ENCODE assay signal across 8 mouse cellular contexts in the genomic region with DNA sequence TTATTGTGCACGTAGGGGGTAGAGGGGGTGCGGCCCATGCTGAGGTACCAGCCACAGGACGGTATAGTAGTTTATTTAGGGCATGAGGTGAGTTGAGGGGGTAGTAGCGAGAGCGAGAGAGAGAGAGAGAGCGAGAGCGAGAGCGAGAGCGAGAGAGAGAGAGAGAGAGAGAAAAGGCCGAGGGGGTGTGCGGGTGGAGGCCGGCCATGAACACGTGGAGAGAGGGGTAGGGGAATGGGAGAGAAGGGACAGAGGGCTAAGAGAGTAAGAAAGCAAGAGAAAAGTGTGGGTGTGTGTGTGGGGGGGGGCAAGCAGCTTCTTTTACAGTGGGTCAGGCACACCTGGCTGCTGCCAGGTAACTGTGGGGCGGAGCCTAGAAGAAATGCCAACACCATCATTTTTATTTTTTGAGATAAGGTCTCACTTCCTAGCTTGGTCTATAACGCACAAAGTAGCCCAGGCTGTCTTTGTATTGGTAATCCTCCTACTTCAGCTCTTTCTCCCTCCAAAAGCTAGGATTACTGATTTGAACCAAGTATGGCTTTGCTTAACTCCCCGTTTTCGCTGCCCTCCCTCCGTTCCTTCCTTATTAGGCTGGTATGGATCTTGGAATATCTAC. TPM values are rescaled to one million over a fixed set of nuclear protein-coding genes. Genes with fewer than 3 reads are reported as not detected.
DNase-seq lines count a peak whose midpoint lies in the region; ATAC-seq and TF ChIP-seq lines count a peak whose summit lies in the region.

No protein-coding gene starts in this region.

- no peaks in the 10 kb centered on the region for H3K9me3 ChIP-seq in embryonic facial prominence, embryonic 12.5 days
- no peaks in the 10 kb centered on the region for H3K9me3 ChIP-seq in hindbrain, postnatal 0 days (ENCODE audit: low read length)

- no peak for TF ChIP-seq CTCF in layer of hippocampus, adult 2 months (conservative IDR thresholded peaks at IDR 0.05)
- TF ChIP-seq CTCF in hindbrain, postnatal 0 days (IDR thresholded peaks at IDR 0.05; ENCODE audit: low read depth), result no peak

- peak overlapping the region; percentile 28; the same call in 1 of the 2 replicates for H3K9ac ChIP-seq in embryonic facial prominence, embryonic 12.5 days
- H3K9ac ChIP-seq in hindbrain, postnatal 0 days (replicated peaks; ENCODE audit: low read length), result 0 out of 2 replicates have a peak overlapping the region, but pooled peaks have one; percentile 34

- peak overlapping the region; percentile 89 for H3K27ac ChIP-seq in layer of hippocampus, adult 2 months
- H3K27ac ChIP-seq in embryonic facial prominence, embryonic 12.5 days, result peak overlapping the region; percentile 84
- H3K27ac ChIP-seq in hindbrain, postnatal 0 days, result peak overlapping the region; percentile 70; the same call in 1 of the 2 replicates

- peak overlapping the region; percentile 79 for H3K4me3 ChIP-seq in layer of hippocampus, adult 2 months
- H3K4me3 ChIP-seq in embryonic facial prominence, embryonic 12.5 days, result peak overlapping the region; percentile 83
- H3K4me3 ChIP-seq in hindbrain, postnatal 0 days (ENCODE audit: low read length), result peak overlapping the region; percentile 66

- H3K36me3 ChIP-seq in embryonic facial prominence, embryonic 12.5 days, result peaks cover 13% of the 10 kb centered on the region; the same call in 1 of the 2 replicates
- peaks cover 7% of the 10 kb centered on the region; the same call in 1 of the 2 replicates for H3K36me3 ChIP-seq in hindbrain, postnatal 0 days (ENCODE audit: insufficient read depth, low read length)

- 33% methylated on average over 18 of the region's 18 CpGs for WGBS in embryonic facial prominence, embryonic 12.5 days
- 26% methylated on average over 18 of the region's 18 CpGs for WGBS in hindbrain, postnatal 0 days

- DNase-seq in layer of hippocampus, adult 2 months (ENCODE audit: low spot score in 2 of 2), result no peak
- no peak for DNase-seq in layer of hippocampus, postnatal 10 days (ENCODE audit: low spot score in 2 of 2)
- no peak for DNase-seq in hindbrain, postnatal 0 days (ENCODE audit: low spot score)
- peak; percentile 32 for DNase-seq in neural tube, embryonic 10.5 days (ENCODE audit: extremely low spot score, low spot score)
- DNase-seq in adrenal gland, postnatal 4 days (ENCODE audit: low spot score in 2 of 2), result no peak
- no peak for DNase-seq in right cerebral cortex, postnatal 25 days
- DNase-seq in frontal cortex, postnatal 14 days (ENCODE audit: low spot score in 2 of 2), result no peak

- ATAC-seq in embryonic facial prominence, embryonic 12.5 days (ENCODE audit: insufficient number of reproducible peaks, insufficient read depth, low FRiP score, low TSS enrichment), result no peak
- peak; percentile 37 for ATAC-seq in hindbrain, postnatal 0 days

- H3K4me2 ChIP-seq in embryonic facial prominence, embryonic 12.5 days (replicated peaks), result peak overlapping the region; percentile 95
- peak overlapping the region; percentile 95 for H3K4me2 ChIP-seq in hindbrain, postnatal 0 days (ENCODE audit: low read depth, low read length)

- peaks cover 22% of the 10 kb centered on the region; the same call in 1 of the 2 replicates for H3K4me1 ChIP-seq in embryonic facial prominence, embryonic 12.5 days
- peaks cover 11% of the 10 kb centered on the region for H3K4me1 ChIP-seq in hindbrain, postnatal 0 days (ENCODE audit: insufficient read depth, low read length)

- H3K27me3 ChIP-seq in embryonic facial prominence, embryonic 12.5 days, result no peaks in the 10 kb centered on the region
- no peaks in the 10 kb centered on the region for H3K27me3 ChIP-seq in hindbrain, postnatal 0 days (ENCODE audit: insufficient read depth, low read length)

RNA-seq across cellular contexts. Expression of a gene that starts 0.5 kb away (rescaled TPM):
- 10 to 100 TPM; 69.6 to 72.3 TPM for total RNA-seq in layer of hippocampus, adult 2 months (2021)
- total RNA-seq in layer of hippocampus, postnatal 10 days (2021), result 10 to 100 TPM; 54.6 to 70.6 TPM
- 103 and 107 TPM in 2 replicates for polyA plus RNA-seq in embryonic facial prominence, embryonic 12.5 days (2016; fragmentation: Nextera tagmentation; extraction: Ambion mirVana)
- 36.8 and 42.0 TPM in 2 replicates for total RNA-seq in hindbrain, postnatal 0 days (2014; rRNA removed)
- 116 and 119 TPM in 2 replicates for polyA plus RNA-seq in hindbrain, postnatal 0 days (2015; fragmentation: Nextera tagmentation; extraction: Ambion mirVana)
- total RNA-seq in adrenal gland, postnatal 4 days (2021), result 10 to 100 TPM; 91.9 to 95.8 TPM

RNA-seq across cellular contexts. Expression of a gene that starts 3.3 kb away (rescaled TPM):
- 10 to 100 TPM; 11.6 to 12.8 TPM for total RNA-seq in layer of hippocampus, adult 2 months (2021)
- 10 to 100 TPM; 10.9 to 14.3 TPM for total RNA-seq in layer of hippocampus, postnatal 10 days (2021)
- polyA plus RNA-seq in embryonic facial prominence, embryonic 12.5 days (2016; fragmentation: Nextera tagmentation; extraction: Ambion mirVana), result 0.65 and 0.88 TPM in 2 replicates
- total RNA-seq in hindbrain, postnatal 0 days (2014; rRNA removed), result 80.5 and 164 TPM in 2 replicates
- 0.39 and 0.47 TPM in 2 replicates for polyA plus RNA-seq in hindbrain, postnatal 0 days (2015; fragmentation: Nextera tagmentation; extraction: Ambion mirVana)
- 10 to 100 TPM; 48.0 to 48.6 TPM for total RNA-seq in adrenal gland, postnatal 4 days (2021)

RNA-seq across cellular contexts. Expression of a gene that starts 19.9 kb away (rescaled TPM):
- total RNA-seq in layer of hippocampus, adult 2 months (2021), result 1 to 10 TPM; 3.8 to 5.4 TPM
- 1 to 10 TPM; 3.1 to 4.9 TPM for total RNA-seq in layer of hippocampus, postnatal 10 days (2021)
- 2.2 and 3.5 TPM in 2 replicates for polyA plus RNA-seq in embryonic facial prominence, embryonic 12.5 days (2016; fragmentation: Nextera tagmentation; extraction: Ambion mirVana)
- 0.50 and 1.2 TPM in 2 replicates for total RNA-seq in hindbrain, postnatal 0 days (2014; rRNA removed)
- polyA plus RNA-seq in hindbrain, postnatal 0 days (2015; fragmentation: Nextera tagmentation; extraction: Ambion mirVana), result 2.8 and 4.2 TPM in 2 replicates
- 1 to 10 TPM in 1 of 2 experiments, under 1 TPM in 1; 0.85 to 1.2 TPM for total RNA-seq in adrenal gland, postnatal 4 days (2021)

RNA-seq across cellular contexts. Expression of a gene that starts 20.5 kb away (rescaled TPM):
- total RNA-seq in layer of hippocampus, adult 2 months (2021), result 100 to 1,000 TPM; 134 to 138 TPM
- total RNA-seq in layer of hippocampus, postnatal 10 days (2021), result 100 to 1,000 TPM; 109 to 110 TPM
- polyA plus RNA-seq in embryonic facial prominence, embryonic 12.5 days (2016; fragmentation: Nextera tagmentation; extraction: Ambion mirVana), result 122 and 130 TPM in 2 replicates
- total RNA-seq in hindbrain, postnatal 0 days (2014; rRNA removed), result 37.1 and 39.4 TPM in 2 replicates
- polyA plus RNA-seq in hindbrain, postnatal 0 days (2015; fragmentation: Nextera tagmentation; extraction: Ambion mirVana), result 78.1 and 81.2 TPM in 2 replicates
- total RNA-seq in adrenal gland, postnatal 4 days (2021), result 100 to 1,000 TPM; 110 to 116 TPM

RNA-seq across cellular contexts. Expression of a gene that starts 25.9 kb away (rescaled TPM):
- total RNA-seq in layer of hippocampus, adult 2 months (2021), result under 1 TPM; 0.36 to 0.54 TPM
- total RNA-seq in layer of hippocampus, postnatal 10 days (2021), result under 1 TPM; 0.34 to 0.38 TPM
- polyA plus RNA-seq in embryonic facial prominence, embryonic 12.5 days (2016; fragmentation: Nextera tagmentation; extraction: Ambion mirVana), result 0.14 and 0.22 TPM in 2 replicates
- 0.50 and 0.52 TPM in 2 replicates for total RNA-seq in hindbrain, postnatal 0 days (2014; rRNA removed)
- polyA plus RNA-seq in hindbrain, postnatal 0 days (2015; fragmentation: Nextera tagmentation; extraction: Ambion mirVana), result 0.28 and 0.45 TPM in 2 replicates
- total RNA-seq in adrenal gland, postnatal 4 days (2021), result under 1 TPM; 0.11 to 0.17 TPM
